Mouse (Mus musculus): ENCODE measurements at regions not wholly inside any gene's neighbourhood (a gene's known extent, or its start where the extent isn't known, plus 50 kb on each side); places are given as distances from the start of the nearest gene placed in this dataset.
"Not testable (repeated sequence)": the region's sequence is repeated elsewhere in the genome, so short reads cannot be mapped to it uniquely, and the experiment has no call there.

DNA sequence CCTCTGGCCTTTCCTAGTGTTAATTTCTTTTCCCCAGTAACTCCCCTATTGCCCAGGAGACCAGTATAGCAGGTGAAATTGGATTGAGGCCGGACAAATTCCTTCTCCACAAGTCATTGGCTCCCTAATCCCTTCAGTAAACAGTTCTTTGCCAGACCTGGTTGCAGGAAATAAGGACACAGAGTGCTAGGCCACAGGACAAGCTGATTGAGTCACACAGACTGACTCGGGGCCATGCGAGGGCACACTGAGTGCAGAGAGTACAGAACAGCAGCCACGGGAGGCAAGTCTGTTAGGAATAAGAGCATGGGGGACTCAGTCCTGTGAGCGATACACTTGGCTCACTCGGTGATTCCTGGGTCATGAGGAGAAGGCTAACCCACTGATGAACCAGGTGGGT lies 134.3 kb upstream of the Ajap1 start:
- DNase-seq (ENCODE audit: low read depth, low spot score): no peak

DNA sequence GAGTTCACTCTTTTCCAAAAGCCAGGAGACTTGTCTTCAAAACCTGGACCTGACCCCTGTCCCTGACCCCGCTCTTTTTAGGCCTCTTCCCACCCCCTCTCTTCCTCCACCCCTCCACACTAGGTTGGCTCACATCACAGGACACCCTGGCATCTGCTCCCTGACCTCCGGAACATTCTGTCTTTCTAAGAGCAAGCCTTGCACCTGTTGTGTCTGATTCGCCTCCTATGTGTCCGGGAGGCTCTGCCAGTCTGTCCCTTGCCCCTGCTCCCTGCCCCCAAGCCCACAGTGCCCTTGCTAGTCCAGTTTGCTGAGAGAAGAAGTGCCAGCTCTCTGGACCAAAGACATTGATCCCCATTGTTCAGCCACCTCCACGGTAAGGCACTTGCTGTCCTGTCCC lies 138.3 kb upstream of the Ajap1 start:
- DNase-seq (ENCODE audit: low read depth, low spot score): no peak

DNA sequence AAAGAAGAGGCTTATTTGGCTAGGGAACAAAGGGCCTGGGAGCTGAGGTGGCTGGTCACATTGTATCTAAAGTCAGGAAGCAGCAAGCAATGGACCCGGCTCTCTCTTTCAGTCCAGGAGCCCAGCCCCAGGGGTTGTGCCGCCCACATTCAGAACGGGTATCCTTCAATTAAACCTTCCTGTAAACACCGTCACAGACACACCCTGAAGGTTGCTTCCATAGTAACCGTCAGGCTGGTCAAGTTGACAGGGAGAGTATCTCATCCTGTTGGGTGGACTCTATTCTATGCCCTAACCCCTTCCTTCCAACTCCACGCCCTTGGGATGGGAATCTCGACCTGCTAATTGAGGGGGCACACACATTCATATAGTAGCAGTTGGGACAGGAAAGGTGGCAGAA lies 148.6 kb upstream of the Ajap1 start:
- no peak for DNase-seq (ENCODE audit: low read depth, low spot score)

DNA sequence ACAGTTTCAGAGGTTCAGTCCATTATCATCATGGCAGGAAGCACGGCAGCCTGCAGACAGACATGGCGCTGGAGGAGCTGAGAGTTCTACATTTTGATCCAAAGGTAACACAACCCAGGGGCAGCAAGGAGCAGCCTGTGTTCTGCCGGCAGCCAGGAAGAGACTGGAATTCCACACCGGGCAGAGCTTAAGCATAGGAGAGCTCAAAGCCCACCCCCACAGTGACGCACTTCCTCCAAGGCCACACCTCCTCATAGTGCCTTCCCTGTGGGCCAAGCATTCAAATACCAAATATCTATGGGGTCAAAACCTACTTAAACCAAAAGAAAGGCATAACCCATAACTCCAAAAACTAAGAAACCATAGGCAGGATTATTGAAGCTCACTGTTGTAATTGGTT lies 149.4 kb upstream of the Ajap1 start:
- no peak for DNase-seq (ENCODE audit: low read depth, low spot score)

DNA sequence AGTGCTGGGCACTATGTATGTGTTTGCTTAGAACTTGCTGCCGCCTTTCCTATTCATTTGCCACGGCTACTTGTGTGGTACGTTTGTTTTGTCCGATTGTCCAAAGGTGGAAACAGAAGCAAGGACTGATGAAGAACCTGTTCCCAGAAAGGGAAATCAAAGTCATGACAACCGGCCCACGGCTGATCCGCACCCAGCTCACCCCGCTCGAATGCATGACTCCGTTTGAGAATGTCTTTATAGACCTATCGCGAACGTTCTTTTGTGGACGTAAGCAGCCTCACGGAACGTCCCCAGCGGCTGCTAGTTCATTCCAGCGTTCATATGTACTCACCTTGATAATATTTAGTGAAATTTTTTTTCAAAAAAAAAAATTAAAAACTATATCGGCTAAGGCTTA lies 149.9 kb upstream of the Ajap1 start:
- DNase-seq (ENCODE audit: low read depth, low spot score): no peak

DNA sequence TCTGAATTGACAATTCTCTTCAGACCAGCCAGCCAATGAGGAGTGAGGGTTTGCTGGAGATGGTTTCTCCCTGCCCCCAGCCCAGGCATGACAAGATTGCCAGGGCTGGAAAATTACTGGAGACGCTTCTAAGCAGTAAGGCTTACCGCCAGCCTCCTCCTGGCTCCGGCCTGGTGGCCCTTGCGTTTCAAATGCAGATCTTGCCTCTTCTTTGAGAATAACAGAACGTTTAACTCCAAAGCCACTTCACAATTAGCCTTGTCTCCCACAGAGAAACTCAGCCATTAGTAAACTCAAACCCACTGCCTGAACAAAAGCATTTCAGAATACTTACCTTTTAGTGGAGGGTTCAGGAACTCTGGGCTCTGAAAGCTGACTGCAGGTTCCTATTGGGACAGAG lies 150.6 kb upstream of the Ajap1 start:
- DNase-seq (ENCODE audit: low read depth, low spot score): no peak

DNA sequence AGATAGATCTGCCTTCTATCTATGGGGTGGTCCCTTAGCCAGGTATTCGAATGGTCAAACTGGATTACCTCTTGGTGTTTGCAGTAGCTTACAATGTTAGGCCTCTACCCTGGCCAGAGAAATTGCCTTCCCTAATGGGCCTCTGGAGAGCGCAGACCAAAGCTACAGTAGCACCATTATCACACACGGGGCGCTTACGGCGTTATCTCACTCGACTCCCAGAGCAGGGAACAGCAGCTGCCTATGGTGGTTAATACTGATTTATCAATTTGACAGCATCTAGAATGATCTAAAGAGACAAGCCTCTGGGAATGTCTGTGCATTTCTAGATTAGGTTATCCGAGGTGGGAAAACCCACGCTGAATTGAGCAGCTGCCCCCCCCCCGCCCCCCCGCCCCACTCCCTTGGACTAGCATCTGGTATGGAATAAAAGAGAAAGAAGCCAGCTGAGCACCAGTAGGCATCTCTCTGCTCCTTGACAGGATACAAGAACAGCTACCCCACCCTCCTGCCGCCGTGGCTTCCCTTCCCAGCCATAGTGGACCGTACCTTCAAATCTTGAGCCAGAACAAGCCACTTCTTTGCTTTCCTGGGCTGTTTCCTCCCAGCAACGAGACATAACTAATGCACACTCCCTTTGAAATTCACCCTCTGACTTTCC lies 151.7 kb upstream of the Ajap1 start:
- no peak for DNase-seq (ENCODE audit: low read depth, low spot score)

DNA sequence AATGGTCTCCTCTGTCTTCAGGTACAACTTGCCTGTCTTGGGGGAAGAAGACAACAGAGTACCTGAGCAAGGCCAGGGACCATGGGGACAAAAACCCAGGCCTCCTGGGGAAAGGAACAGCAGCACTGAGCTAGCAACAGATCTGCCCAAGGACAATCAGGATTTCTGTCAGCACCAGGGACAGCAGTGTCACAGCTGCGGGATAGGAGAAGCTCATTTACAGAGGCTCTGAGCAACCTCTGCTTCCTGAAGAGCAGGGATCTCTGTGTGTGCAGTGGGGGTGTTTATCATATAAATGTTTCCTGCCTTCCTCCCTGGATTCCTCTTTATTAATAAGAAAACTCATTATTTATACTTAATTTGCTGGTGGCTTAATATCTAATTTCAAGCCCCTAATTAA lies 155.4 kb upstream of the Ajap1 start:
- no peak for DNase-seq (ENCODE audit: low read depth, low spot score)

DNA sequence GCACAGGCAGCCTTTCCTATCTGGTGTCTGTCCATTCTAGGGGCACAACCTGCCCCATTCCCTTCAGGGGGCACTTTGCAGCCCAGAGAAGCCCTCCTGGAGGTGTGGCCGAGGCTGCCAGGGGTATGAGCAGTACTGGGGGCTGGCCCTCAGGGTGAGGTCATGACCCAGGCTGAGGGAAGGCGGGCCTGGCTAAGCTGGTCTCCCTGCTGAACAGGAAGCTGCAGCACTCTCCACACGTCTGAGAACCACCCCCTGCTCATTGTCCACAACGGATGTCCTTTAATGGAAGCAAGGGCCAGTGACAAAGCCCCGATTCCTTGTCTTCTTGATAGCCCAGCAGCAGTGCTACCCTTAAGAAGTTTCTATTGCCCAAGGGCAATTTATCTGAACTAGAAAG lies 169.2 kb upstream of the Ajap1 start:
- DNase-seq (ENCODE audit: low read depth, low spot score): no peak

DNA sequence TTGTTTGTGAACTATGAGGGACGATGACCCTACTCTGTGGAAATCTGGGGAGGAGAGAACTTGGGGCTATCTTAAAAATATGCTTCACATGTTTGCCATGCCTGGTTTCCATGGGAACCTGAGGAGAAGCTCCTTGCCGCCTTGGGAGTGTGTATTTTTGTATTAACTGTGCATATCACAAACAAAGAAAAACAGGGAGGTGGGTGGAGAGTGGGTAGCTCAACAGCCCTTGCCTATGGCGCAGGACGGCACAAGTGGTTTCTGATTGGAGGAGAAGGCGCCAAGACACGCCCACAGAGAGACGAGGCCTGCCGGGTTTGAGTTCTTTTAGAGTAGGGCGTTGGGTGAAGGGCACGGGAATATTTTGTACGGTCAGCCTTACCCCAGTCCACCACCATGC lies 170.2 kb upstream of the Ajap1 start:
- no peak for DNase-seq (ENCODE audit: low read depth, low spot score)

DNA sequence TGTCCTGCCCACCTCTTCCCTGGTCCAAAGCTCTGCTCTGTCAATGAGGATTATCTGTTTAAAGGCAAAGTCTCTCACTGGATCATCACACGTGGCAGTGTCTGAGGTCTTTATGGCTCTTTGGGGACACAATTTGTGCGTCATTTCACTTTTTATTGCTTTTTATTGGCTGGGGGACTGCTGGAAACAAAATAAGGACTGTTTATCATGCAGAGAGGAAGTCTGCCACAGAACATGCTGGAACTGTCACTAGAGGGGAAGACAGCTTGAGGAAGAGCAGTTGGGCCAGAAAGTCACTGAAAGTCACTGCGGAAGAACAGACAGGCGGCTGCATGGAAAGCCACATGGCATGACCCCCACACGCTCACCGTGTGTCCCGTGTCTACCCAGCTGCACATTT lies 180.1 kb upstream of the Ajap1 start:
- DNase-seq (ENCODE audit: low read depth, low spot score): no peak

DNA sequence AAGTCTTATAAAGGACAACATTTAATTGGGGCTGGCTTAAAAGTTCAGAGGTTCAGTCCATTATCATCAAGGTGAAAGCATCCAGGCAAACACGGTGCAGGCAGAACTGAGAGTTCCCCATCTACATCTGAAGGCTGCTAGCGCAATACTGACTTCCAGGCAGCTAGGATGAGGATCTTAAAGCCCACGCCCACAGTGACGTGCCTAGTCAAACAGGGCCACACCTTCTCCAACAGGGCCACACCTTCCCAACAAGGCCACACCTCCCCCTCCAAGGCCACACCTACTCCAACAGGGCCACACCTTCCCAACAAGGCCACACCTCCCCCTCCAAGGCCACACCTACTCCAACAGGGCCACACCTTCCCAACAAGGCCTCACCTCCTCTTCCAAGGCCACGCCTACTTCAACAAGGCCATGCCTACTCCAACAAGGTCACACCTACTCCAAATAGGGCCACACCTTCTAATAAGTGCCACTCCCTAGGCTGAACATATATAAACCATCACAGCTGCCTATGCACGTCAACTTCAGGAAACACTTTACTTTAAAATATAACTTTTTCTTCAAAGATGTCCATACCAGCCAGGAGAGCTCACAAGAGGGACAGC lies 184.1 kb upstream of the Ajap1 start:
- DNase-seq (ENCODE audit: low read depth, low spot score): not testable (repeated sequence)

DNA sequence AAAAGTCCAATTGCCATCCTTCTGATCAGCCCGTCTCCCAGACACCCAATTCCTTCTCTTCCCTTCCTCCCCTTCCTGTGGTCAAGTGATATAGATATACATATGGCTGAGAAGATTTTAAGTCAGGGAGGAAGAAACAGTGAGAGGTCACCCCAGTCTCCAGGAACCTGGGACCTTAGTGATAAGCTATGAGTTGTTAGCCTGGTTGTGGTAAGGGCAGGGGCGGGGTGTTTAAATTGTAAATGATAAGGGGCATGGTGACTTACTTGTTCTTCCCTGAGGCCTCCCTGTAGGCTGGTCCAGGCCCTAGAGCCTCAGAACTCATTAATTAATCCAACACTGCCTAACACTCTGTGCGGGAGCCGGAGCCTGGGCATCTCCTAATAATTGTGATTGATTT lies 186.5 kb upstream of the Ajap1 start:
- no peak for DNase-seq (ENCODE audit: low read depth, low spot score)

DNA sequence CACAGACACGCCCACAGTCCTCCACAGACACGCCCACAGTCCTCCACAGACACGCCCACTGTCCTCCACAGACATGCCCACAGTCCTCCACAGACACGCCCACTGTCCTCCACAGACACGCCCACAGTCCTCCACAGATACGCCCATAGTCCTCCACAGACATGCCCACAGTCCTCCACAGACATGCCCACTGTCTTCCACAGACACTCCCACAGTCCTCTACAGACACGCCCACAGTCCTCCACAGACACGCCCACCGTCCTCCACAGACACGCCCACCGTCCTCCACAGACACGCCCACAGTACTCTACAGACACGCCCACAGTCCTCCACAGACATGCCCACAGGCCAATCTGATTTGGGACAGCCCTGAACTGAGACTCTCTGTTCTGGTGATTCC lies 187.6 kb upstream of the Ajap1 start:
- no peak for DNase-seq (ENCODE audit: low read depth, low spot score)

DNA sequence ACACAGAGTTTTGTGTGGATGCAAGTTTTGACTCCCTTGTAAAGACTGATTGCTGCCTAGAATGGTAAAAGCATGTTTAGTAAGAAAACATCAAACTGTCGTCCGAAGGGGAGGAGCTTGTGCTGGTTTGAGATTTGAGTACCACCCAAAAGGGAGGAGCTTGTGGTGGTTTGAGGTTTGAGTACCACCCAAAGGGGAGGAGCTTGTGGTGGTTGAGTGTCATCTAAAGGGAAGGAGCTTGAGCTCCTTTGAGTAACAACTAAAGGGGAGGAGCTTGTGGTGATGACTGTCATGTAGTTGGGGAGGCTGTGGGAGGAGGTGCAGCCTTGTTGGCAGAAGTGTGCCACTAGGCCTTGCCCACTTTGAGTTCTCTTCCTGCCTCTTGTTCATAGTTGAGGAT lies 192.8 kb upstream of the Ajap1 start:
- no peak for DNase-seq (ENCODE audit: low read depth, low spot score)

DNA sequence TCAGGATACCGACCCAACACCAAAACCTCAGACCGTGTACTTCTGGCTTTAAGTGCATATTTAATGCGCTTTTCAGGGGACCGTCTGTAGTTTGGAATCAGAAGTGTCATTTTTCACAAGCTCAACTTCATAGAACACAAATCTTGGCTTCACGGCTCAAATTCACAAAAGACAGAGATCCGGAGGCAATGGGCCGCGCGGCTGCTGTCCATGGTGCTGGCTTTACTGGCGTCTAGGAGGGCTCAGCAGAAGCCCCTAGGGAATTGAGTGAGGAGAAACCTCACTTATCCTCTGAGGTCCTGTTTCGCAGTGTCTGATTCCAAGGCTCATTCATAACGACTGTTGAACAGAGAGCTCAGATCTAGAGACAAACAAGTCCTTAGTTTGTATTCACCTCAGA lies 196.5 kb upstream of the Ajap1 start:
- DNase-seq (ENCODE audit: low read depth, low spot score): no peak

DNA sequence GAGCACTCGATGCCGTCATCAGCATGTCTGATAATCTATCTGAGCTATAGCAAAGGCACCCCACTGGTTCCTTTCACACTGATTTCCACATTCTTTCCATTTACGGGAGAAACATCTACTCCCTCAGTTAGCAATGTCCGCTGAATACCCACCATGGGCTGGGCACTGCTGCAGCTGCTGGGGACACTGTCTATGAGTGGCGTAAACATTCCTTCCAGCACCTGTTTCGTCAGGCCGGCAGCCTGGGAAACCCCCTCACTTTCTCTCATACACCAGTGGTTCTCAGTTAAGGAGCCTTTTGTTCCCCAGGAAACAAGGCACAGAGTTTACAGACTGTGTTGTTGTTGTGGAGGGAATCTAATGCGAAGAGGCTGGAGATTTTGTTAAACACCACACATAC lies 205.8 kb upstream of the Ajap1 start:
- DNase-seq (ENCODE audit: low read depth, low spot score): no peak

DNA sequence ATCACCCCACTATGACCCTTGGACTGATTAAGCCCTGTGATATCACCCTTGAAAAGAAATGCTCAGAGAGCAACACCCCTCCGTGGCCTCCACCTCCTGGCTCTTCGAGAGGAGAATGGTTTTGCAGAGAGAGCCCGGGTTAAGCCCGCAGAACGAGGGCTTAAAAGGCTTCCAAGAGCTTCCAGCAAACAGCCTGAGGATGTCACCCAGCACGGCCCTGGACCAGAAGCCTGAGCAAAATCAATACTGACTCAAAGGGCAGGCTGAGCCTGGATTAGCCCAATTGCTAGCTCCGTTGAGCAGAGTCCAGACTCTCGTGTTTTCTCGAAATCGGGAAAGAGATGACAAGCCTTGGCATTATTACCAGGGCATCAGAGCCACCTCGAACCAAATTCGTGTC lies 211.3 kb upstream of the Ajap1 start:
- DNase-seq (ENCODE audit: low read depth, low spot score): peak; percentile 67

DNA sequence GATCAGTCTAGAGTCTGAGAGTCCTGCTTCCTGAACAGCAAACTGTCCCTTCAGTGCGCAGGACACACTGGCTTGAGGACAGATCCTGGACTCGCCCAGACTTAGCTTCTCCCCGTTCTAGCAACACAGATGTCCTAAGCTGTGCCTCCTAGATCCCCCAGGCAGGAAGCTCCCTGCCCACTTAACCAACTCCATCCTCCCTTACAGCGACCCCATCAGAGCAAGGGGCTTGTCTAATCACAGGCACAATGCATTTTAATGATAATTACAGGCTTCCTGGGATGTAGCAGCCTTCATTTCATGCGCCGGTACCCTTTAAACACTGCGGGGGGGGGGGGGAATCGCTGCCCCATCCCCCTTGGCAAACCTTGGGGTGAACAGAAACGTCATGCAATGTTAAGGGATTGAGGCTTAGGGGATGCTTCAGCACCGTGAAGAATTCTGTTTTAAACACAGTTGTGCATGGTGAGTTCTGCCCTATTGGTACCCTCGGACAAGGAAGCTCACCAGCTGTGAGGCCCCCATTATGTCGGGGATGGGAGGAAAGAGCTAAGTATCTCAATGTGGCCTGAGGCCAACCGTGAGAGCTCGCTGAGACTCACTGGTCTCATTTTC lies 213.9 kb upstream of the Ajap1 start:
- no peak for DNase-seq (ENCODE audit: low read depth, low spot score)

DNA sequence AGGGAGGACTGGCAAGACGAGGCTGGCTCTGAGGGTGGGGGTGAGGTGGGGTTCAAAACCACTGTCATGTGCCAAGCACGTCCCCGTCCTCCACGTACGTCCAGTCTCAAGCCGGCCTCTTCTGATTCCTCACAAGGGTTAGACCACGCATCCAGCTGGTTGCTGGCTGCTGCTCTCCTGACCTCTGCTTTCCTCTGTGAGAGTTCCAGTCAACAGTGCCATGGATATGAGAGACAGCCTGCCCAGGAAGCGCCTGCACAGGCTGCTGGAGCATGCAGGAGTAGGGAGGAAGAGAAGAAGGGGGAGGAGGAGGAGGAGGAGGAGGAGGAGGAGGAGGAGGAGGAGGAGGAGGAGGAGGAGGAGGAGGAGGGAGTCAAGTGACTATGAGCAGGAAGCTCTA lies 224.6 kb upstream of the Ajap1 start:
- DNase-seq (ENCODE audit: low read depth, low spot score): no peak

DNA sequence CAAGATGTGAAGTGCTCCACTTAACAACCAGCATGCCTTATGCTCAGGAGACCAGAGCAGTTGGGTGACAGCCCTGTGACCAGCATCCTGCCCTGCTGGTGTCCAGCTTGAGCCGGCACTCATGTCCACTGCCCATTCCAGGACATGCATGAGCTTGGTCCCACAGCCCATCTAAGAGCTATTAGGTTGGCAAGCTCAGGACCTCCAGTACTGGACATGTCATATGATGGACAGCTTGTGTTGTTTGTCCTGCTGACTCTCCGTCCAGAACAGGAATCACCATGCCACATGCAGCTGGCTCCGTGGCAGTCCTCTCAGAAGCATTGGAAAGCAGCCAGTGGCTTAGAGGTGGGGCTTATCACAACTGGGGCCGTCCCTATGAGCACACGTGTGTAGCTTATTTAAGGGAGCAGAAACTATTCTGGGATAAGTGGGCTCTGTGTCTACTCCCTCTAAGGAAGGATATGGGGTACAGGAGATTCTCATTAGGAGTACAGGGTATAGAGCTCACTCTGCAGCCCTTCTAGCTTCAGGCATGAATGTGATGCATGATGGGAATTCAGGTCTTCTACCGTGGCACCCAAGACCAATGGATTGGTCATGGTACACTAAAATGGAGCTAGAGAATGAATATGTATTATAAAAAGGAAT lies 232.5 kb upstream of the Ajap1 start:
- no peak for DNase-seq (ENCODE audit: low read depth, low spot score)

DNA sequence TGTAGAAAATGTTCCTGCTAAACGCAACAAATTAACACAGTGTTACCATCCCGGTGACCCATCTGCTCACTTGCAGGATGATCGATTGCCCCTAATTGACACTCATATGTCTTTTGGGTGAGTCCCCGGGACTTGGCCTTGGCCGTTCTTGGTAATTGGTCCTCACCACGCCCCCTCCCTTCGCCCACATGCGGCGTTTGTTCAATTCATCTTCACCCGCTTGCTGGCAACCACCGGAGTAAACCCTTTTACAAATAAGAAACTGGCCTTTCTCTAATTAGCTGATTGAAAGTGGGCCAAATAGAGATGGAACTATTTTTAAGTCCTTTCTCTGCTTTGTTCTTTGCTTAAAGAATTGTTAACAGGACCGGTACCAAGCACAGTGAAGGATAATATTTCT lies 234.7 kb upstream of the Ajap1 start:
- DNase-seq (ENCODE audit: low read depth, low spot score): no peak

DNA sequence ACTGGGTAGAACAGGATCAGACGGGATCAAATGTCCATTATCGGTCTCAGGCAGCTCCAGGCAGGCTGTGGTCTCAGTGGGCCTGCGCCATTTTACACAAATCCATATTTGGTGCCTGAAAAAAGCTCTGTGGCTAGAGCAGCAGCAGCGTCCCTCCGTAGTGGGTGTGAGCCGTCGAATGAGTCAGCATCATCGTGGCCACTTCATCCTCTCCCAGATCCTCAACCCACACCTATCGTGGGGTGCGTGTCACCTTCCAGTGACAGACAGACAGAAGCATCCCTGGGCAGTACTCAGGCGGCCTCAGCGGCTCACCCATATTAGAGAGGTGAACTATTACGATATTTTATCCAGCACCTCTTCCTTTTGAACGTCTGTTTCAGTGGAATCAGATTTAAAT lies 233.0 kb upstream of the A430005L14Rik start:
- no peak for DNase-seq (ENCODE audit: low read depth, low spot score)
